Mouse (Mus musculus) E14TG2a.4 (cell line): ENCODE results near the gene Icos.

ENCODE experiments used
- H3K27me3 ChIP-seq: 2 replicates; pipeline ENCODE4 v1.6.1; 2014; ENCODE audit warnings: low read length, control low read depth; ENCODE audit not compliant: insufficient read depth
- H3K36me3 ChIP-seq: 2 replicates; pipeline ENCODE4 v1.6.1; 2014; ENCODE audit warnings: low read length, control low read depth; ENCODE audit not compliant: insufficient read depth
- H3K4me1 ChIP-seq: replicated peaks from 2 replicates; pipeline ENCODE4 v1.6.1; 2014; ENCODE audit warnings: low read depth, low read length, control low read depth
- H3K4me3 ChIP-seq: replicated peaks from 2 replicates; pipeline ENCODE4 v1.5.1; 2014; ENCODE audit warnings: mild to moderate bottlenecking, low read length
- H3K9me3 ChIP-seq: 2 replicates; pipeline ENCODE4 v1.6.1; 2014; ENCODE audit warnings: low read length, control low read depth
- CTCF ChIP-seq: conservative IDR thresholded peaks from 2 replicates; pipeline ENCODE4 v1.5.1; 2014; ENCODE audit warnings: low read length
- NANOG ChIP-seq: IDR thresholded peaks from 2 replicates; pipeline ENCODE4 v1.6.1; 2014; ENCODE audit warnings: borderline replicate concordance, low read length, mixed read lengths
- POU5F1 ChIP-seq: IDR thresholded peaks from 2 replicates; pipeline ENCODE4 v1.6.1; 2014; ENCODE audit warnings: low read length, borderline replicate concordance

Gene Icos

GRCm38 (mm10) chr1:60975646-60976294 lies 2.0 kb upstream of the Icos start:
- Histone ChIP-seq H3K4me1 (no peaks in the 10 kb centered on the region), H3K9me3 (no peaks in the 10 kb centered on the region), H3K4me3 (no peak overlapping the region), H3K36me3 (no peaks in the 10 kb centered on the region), H3K27me3 (no peaks in the 10 kb centered on the region)
- TF ChIP-seq NANOG, result no peak

GRCm38 (mm10) chr1:60979126-60979842 lies 1.6 kb downstream of the Icos start:
- Histone ChIP-seq H3K36me3 (no peaks in the 10 kb centered on the region), H3K4me3 (no peak overlapping the region), H3K9me3 (no peaks in the 10 kb centered on the region), H3K4me1 (no peaks in the 10 kb centered on the region), H3K27me3 (no peaks in the 10 kb centered on the region)
- TF ChIP-seq NANOG, result no peak

GRCm38 (mm10) chr1:60979843-60980235 lies 2.1 kb downstream of the Icos start:
- H3K4me3 ChIP-seq, result no peak overlapping the region
- no peak for TF ChIP-seq CTCF
- no peak for TF ChIP-seq POU5F1
- no peak for TF ChIP-seq NANOG
- H3K27me3 ChIP-seq, result no peaks in the 10 kb centered on the region
- no peaks in the 10 kb centered on the region for H3K36me3 ChIP-seq
- H3K9me3 ChIP-seq, result no peaks in the 10 kb centered on the region
- H3K4me1 ChIP-seq, result no peaks in the 10 kb centered on the region

GRCm38 (mm10) chr1:60985075-60985474 lies 7.3 kb downstream of the Icos start:
- H3K4me1 ChIP-seq, result no peaks in the 10 kb centered on the region
- TF ChIP-seq CTCF, result no peak
- no peak for TF ChIP-seq POU5F1
- TF ChIP-seq NANOG, result no peak
- H3K27me3 ChIP-seq, result no peaks in the 10 kb centered on the region
- H3K36me3 ChIP-seq, result no peaks in the 10 kb centered on the region
- no peaks in the 10 kb centered on the region for H3K9me3 ChIP-seq
- no peak overlapping the region for H3K4me3 ChIP-seq

- no peaks in the 10 kb centered on the region for H3K27me3 ChIP-seq
- no peaks in the 10 kb centered on the region for H3K4me1 ChIP-seq
- H3K36me3 ChIP-seq, result no peaks in the 10 kb centered on the region
- no peak overlapping the region for H3K4me3 ChIP-seq
- H3K9me3 ChIP-seq, result no peaks in the 10 kb centered on the region
- no peak for TF ChIP-seq NANOG
- TF ChIP-seq POU5F1, result no peak
- no peak for TF ChIP-seq CTCF
Observed at GRCm38 (mm10) chr1:60986141-60986540, 8.4 kb downstream of the Icos start.

GRCm38 (mm10) chr1:60989086-60989485 lies 11.4 kb downstream of the Icos start:
- H3K4me3 ChIP-seq, result no peak overlapping the region
- no peak for TF ChIP-seq POU5F1
- TF ChIP-seq CTCF, result no peak
- no peak for TF ChIP-seq NANOG
- H3K9me3 ChIP-seq, result no peaks in the 10 kb centered on the region
- no peaks in the 10 kb centered on the region for H3K36me3 ChIP-seq
- H3K4me1 ChIP-seq, result no peaks in the 10 kb centered on the region
- no peaks in the 10 kb centered on the region for H3K27me3 ChIP-seq

- Histone ChIP-seq H3K4me3 (no peak overlapping the region), H3K9me3 (no peaks in the 10 kb centered on the region), H3K27me3 (no peaks in the 10 kb centered on the region), H3K36me3 (no peaks in the 10 kb centered on the region), H3K4me1 (no peaks in the 10 kb centered on the region)
- TF ChIP-seq POU5F1 (no peak), NANOG (no peak)
Observed at GRCm38 (mm10) chr1:60990305-60990704, 12.6 kb downstream of the Icos start.

GRCm38 (mm10) chr1:60998008-60998557 lies 20.4 kb downstream of the Icos start:
- Histone ChIP-seq H3K4me1 (no peaks in the 10 kb centered on the region), H3K9me3 (no peaks in the 10 kb centered on the region), H3K36me3 (no peaks in the 10 kb centered on the region), H3K4me3 (no peak overlapping the region), H3K27me3 (no peaks in the 10 kb centered on the region)
- TF ChIP-seq POU5F1 (no peak), CTCF (no peak), NANOG (no peak)

GRCm38 (mm10) chr1:60998689-60999088 lies 21.0 kb downstream of the Icos start:
- Histone ChIP-seq H3K36me3 (no peaks in the 10 kb centered on the region), H3K27me3 (no peaks in the 10 kb centered on the region), H3K9me3 (no peaks in the 10 kb centered on the region), H3K4me1 (no peaks in the 10 kb centered on the region), H3K4me3 (no peak overlapping the region)
- TF ChIP-seq NANOG, result no peak
- TF ChIP-seq POU5F1, result no peak
- TF ChIP-seq CTCF, result no peak
